Mouse (Mus musculus): ENCODE results near the gene Fpr-rs7.

The Fpr-rs7 gene

GRCm38 (mm10) chr17:20114126-20114525 is at the start of gene Fpr-rs7:
TSS of gene Fpr-rs7 (minus strand) at chr17:20114226.
- in situ Hi-C loops (cut with MboI), result no loop called here

GRCm38 (mm10) chr17:20074090-20074489 is 39.9 kb downstream of the Fpr-rs7 start:
- in situ Hi-C loops (cut with MboI), result no loop called here

GRCm38 (mm10) chr17:20071656-20072396 is 42.2 kb downstream of the Fpr-rs7 start:
- in situ Hi-C loops (cut with MboI), result no loop called here
